Mouse (Mus musculus): ENCODE data around the gene Rfxap.

DNA sequence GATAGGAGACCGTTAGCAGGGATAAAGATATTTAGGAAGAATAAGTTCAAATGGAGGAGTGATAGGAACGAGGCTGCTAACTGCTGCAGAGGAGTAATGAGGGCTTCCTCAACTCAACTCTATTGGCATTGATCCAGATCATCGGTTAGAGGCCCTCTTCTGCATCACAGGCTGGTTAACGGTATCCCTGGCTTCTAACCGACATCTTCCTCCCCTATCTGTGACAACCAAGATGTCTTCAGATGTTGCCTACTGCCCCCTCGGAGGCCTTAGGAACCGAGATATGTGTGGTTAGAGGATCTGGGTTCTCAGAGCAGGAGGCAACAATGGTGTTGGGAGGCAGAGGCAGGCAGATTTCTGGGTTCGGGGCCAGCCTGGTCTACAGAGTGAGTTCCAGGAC, 39.0 kb downstream of the Rfxap start:
- TF ChIP-seq CTCF (IDR thresholded peaks at IDR 0.05; ENCODE audit: control insufficient read depth, insufficient read depth, low read length) (no peak), POLR2A (IDR thresholded peaks at IDR 0.05; ENCODE audit: borderline replicate concordance, control insufficient read depth, low read depth, low read length) (no peak)

Measured in bone marrow, adult 2 months (tissue).